Mouse (Mus musculus) thymus, adult 2 months (tissue): Measurements from ENCODE around the gene Pafah2.

Experiments
- CTCF ChIP-seq: fragments of 200-500 bp; IDR thresholded peaks from 2 replicates; pipeline ENCODE4 v1.5.1; 2012; ENCODE audit warnings: mild to moderate bottlenecking, control low read depth, low read length, moderate library complexity, borderline replicate concordance; ENCODE audit not compliant: control insufficient read depth, poor library complexity, insufficient read depth; ENCODE audit errors: extremely low read depth
- POLR2A ChIP-seq: fragments of 200-500 bp; IDR thresholded peaks from 2 replicates; pipeline ENCODE4 v1.6.1; 2012; ENCODE audit warnings: mild to moderate bottlenecking, low read length, control low read depth, moderate library complexity; ENCODE audit not compliant: control insufficient read depth, poor library complexity, insufficient read depth; ENCODE audit errors: extremely low read depth

GRCm38 (mm10) chr4:134356591-134357460 lies 39.3 kb upstream of the Pafah2 start:
- TF ChIP-seq CTCF (peak; percentile 65; the same call in 1 of the 2 replicates), POLR2A (no peak)
